Mouse (Mus musculus) forebrain, embryonic 11.5 days (tissue): Measurements from ENCODE around the gene Nos1. TPM values are rescaled to one million over a fixed set of nuclear protein-coding genes. Genes with fewer than 3 reads are reported as not detected.
A peak's percentile ranks its signal among the peaks of the same experiment; 100 is the strongest.

ENCODE experiments used
- ATAC-seq: fragments of 200-750 bp; cut with Nextera tagmentation; replicated peaks from 2 replicates; pipeline ENCODE4 v1.8.0; 2017; ENCODE audit warnings: moderate TSS enrichment; ENCODE audit not compliant: low FRiP score
- DNase-seq: peaks from one replicate; pipeline ENCODE4 v3.0.0-alpha.2; 2017; ENCODE audit warnings: low spot score
- H3K27ac ChIP-seq: fragments of 300-500 bp; sonication (generic); 2 replicates; pipeline ENCODE4 v1.5.1; 2014; ENCODE audit warnings: low read depth, low read length
- H3K27me3 ChIP-seq: fragments of 300-500 bp; sonication (generic); 2 replicates; pipeline ENCODE4 v1.6.1; 2014; ENCODE audit warnings: mild to moderate bottlenecking, low read length, mixed read lengths; ENCODE audit not compliant: control insufficient read depth, insufficient read depth
- H3K36me3 ChIP-seq: fragments of 300-500 bp; sonication (generic); 2 replicates; pipeline ENCODE4 v1.6.1; 2014; ENCODE audit warnings: mild to moderate bottlenecking, low read length, moderate library complexity, mixed read lengths; ENCODE audit not compliant: control insufficient read depth, insufficient read depth
- H3K4me1 ChIP-seq: fragments of 300-500 bp; sonication (generic); replicated peaks from 2 replicates; pipeline ENCODE4 v1.6.1; 2014; ENCODE audit warnings: low read length, mixed read lengths; ENCODE audit not compliant: control insufficient read depth, insufficient read depth
- H3K4me2 ChIP-seq: fragments of 300-500 bp; sonication (generic); 2 replicates; pipeline ENCODE4 v1.6.1; 2014; ENCODE audit warnings: low read depth, mild to moderate bottlenecking, low read length, moderate library complexity, mixed read lengths; ENCODE audit not compliant: severe bottlenecking
- H3K4me3 ChIP-seq: fragments of 300-500 bp; sonication (generic); 2 replicates; pipeline ENCODE4 v1.5.1; 2014; ENCODE audit warnings: low read depth, low read length
- H3K9ac ChIP-seq: fragments of 300-500 bp; sonication (generic); 2 replicates; pipeline ENCODE4 v1.6.1; 2014; ENCODE audit warnings: low read length
- H3K9me3 ChIP-seq: fragments of 300-500 bp; sonication (generic); 2 replicates; pipeline ENCODE4 v1.6.1; 2016; ENCODE audit warnings: low read length, mixed read lengths; ENCODE audit not compliant: control insufficient read depth
- WGBS: fragments of 180-500 bp; shearing (Covaris S2); extraction: QIAGEN DNeasy Blood & Tissue Kit; methylation state at CpG from one replicate; pipeline ENCODE4 v1.1.7; 2014; 5-methylcytosine and 5-hydroxymethylcytosine counted together
- polyA plus RNA-seq: library from polyadenylated mRNA; unstranded; fragments of >200 nt; fragmentation: Nextera tagmentation; extraction: Ambion mirVana; gene quantifications from 2 replicates; pipeline ENCODE4 v1.2.1, GENCODE M21; 2014

Gene Nos1
- polyA plus RNA-seq, 1 experiment from 2014 or later, result 0.12 TPM

DNA sequence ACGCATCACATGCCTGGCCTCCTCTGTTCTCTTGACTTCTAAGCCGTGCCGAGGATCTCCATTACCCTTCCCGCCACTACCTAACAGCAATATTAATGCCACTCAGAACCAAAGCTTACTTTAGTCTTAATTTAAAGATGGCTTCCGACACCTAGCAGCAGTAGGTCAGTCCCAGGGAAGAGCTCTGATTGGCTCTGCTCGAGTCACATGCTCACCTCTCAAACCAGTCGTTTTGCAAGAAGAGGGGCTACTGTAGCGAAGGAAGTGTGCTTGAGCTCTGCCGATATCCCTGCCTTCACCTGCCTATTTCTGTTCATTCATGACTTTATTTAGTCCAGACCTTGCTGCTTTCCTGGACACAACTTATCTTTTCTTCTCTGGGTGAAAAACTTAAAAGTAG is 43.0 kb downstream of the Nos1 start:
- ATAC-seq (no peak), DNase-seq (no peak)
- H3K4me1 ChIP-seq, result no peaks in the 10 kb centered on the region
- no peak overlapping the region for H3K4me3 ChIP-seq
- no peak overlapping the region for H3K4me2 ChIP-seq
- no peaks in the 10 kb centered on the region for H3K27me3 ChIP-seq
- no peak overlapping the region for H3K9ac ChIP-seq
- no peaks in the 10 kb centered on the region for H3K9me3 ChIP-seq
- no peaks in the 10 kb centered on the region for H3K36me3 ChIP-seq
- 93% methylated on average over 9 of the region's 9 CpGs for WGBS
- H3K27ac ChIP-seq, result no peak overlapping the region

GRCm38 (mm10) chr5:117824486-117824885 is 43.7 kb downstream of the Nos1 start:
- H3K9me3 ChIP-seq, result no peaks in the 10 kb centered on the region
- ATAC-seq (no peak), DNase-seq (no peak)
- H3K27me3 ChIP-seq, result no peaks in the 10 kb centered on the region
- no peak overlapping the region for H3K9ac ChIP-seq
- H3K4me1 ChIP-seq, result no peaks in the 10 kb centered on the region
- no peak overlapping the region for H3K4me2 ChIP-seq
- no peak overlapping the region for H3K27ac ChIP-seq
- no peak overlapping the region for H3K4me3 ChIP-seq
- 73% methylated on average over 5 of the region's 5 CpGs for WGBS
- no peaks in the 10 kb centered on the region for H3K36me3 ChIP-seq

DNA sequence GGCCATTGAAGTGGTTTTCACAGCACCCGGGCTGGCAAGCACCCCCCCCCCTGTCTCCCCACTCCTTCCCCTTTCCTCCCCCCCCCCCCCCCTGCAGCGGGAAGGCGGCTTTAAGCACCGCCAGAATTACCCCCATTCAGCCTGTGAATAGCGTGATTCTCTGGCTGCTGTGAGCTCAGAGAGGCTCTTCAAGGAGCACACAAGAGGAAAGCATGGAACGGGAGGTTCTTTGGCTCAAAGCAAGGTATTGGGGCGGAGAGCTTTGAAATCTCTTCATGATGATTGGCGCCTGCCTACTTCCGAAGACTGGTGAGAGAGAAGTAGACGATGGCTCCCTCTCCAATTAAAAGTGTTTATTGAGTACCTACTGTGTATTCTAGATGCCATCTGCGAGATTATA is 44.5 kb downstream of the Nos1 start:
- 62% methylated on average over 11 of the region's 11 CpGs for WGBS
- Histone ChIP-seq H3K36me3 (no peaks in the 10 kb centered on the region), H3K9me3 (no peaks in the 10 kb centered on the region), H3K27me3 (no peaks in the 10 kb centered on the region), H3K4me1 (no peaks in the 10 kb centered on the region), H3K4me2 (no peak overlapping the region), H3K9ac (no peak overlapping the region), H3K27ac (no peak overlapping the region), H3K4me3 (no peak overlapping the region)
- ATAC-seq, result no peak
- DNase-seq, result no peak

DNA sequence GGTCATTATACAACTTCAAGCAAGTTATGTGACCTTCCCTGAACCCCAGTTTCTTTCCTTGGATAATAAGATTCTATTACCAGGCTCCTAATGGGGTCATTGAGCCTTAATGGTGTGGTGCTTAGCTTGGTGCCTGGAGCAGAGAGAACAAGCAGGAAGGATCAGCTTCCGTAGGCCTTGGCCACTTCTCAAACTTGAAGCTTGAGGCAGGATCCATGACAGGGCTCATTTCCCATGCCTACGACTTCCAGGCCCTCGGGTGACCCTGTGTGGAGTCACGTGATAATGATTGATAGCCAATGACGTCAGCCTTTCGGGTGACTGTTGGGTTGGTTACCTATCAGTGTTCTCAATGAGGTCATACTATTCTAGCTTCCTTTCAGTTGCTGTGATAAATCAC is 46.5 kb downstream of the Nos1 start:
- H3K9me3 ChIP-seq, result no peaks in the 10 kb centered on the region
- no peak overlapping the region for H3K9ac ChIP-seq
- ATAC-seq, result no peak
- no peak overlapping the region for H3K4me3 ChIP-seq
- H3K27ac ChIP-seq, result no peak overlapping the region
- no peaks in the 10 kb centered on the region for H3K4me1 ChIP-seq
- H3K27me3 ChIP-seq, result no peaks in the 10 kb centered on the region
- 86% methylated on average over 6 of the region's 6 CpGs for WGBS
- no peak for DNase-seq
- H3K4me2 ChIP-seq, result no peak overlapping the region
- no peaks in the 10 kb centered on the region for H3K36me3 ChIP-seq

DNA sequence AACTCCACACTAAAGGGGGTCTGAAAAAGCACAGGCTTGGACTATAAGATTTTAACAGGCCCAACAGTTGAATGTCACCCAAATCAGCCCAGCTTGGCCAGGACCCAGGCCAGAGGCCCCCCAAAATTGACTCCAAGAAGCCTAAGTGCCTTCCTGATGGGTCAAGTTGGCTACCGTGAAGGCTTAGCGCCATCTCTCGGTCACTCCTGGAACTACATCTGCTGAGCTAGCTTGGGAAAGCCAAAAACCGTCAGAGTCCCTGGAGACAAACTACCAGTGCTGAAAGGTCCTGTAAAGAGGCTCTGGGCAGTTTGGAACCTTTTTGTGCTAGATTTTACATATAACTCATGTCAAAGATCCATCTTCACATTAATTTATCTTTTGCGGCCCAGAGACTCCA is 56.1 kb downstream of the Nos1 start:
- peaks cover 17% of the 10 kb centered on the region for H3K27me3 ChIP-seq
- H3K27ac ChIP-seq, result no peak overlapping the region
- no peaks in the 10 kb centered on the region for H3K36me3 ChIP-seq
- no peaks in the 10 kb centered on the region for H3K9me3 ChIP-seq
- no peak overlapping the region for H3K9ac ChIP-seq
- DNase-seq (peak; percentile 86), ATAC-seq (no peak)
- WGBS, result 13% methylated on average over 5 of the region's 5 CpGs
- H3K4me1 ChIP-seq, result peaks cover 9% of the 10 kb centered on the region; the same call in 1 of the 2 replicates
- H3K4me3 ChIP-seq, result no peak overlapping the region
- no peak overlapping the region for H3K4me2 ChIP-seq

DNA sequence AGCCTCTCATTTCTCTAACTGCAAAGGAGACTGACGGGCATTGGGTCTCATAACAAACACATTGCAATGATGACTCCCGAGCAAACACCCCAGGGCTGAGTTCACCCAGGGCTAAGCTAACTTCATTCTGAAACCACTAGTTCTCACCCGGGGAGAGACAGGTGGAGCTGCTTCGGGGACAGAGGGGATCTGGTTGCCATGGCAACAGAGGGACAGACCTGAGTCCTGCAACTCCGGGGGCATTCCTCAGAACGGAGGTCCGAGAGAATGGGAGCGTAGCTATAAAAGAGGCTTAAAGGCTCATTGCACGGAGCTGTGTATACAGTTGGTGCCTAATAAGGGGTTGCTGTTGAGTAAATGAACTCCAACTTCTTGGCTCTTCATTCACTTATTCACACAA is 56.9 kb downstream of the Nos1 start:
- peaks cover 25% of the 10 kb centered on the region for H3K27me3 ChIP-seq
- H3K4me3 ChIP-seq, result no peak overlapping the region
- H3K4me2 ChIP-seq, result no peak overlapping the region
- H3K9ac ChIP-seq, result no peak overlapping the region
- H3K27ac ChIP-seq, result no peak overlapping the region
- DNase-seq (no peak), ATAC-seq (no peak)
- peaks cover 14% of the 10 kb centered on the region; the same call in 1 of the 2 replicates for H3K4me1 ChIP-seq
- 13% methylated on average over 9 of the region's 9 CpGs for WGBS
- H3K9me3 ChIP-seq, result no peaks in the 10 kb centered on the region
- H3K36me3 ChIP-seq, result no peaks in the 10 kb centered on the region

- DNase-seq (no peak), ATAC-seq (no peak)
- Histone ChIP-seq H3K4me2 (no peak overlapping the region), H3K4me3 (no peak overlapping the region), H3K4me1 (peaks cover 15% of the 10 kb centered on the region; the same call in 1 of the 2 replicates), H3K9me3 (no peaks in the 10 kb centered on the region), H3K27me3 (peaks cover 38% of the 10 kb centered on the region), H3K36me3 (no peaks in the 10 kb centered on the region), H3K27ac (no peak overlapping the region), H3K9ac (no peak overlapping the region)
- WGBS, result 80% methylated on average over 7 of the region's 7 CpGs
These were observed 58.7 kb downstream of the Nos1 start for GRCm38 (mm10) chr5:117839501-117839900.

DNA sequence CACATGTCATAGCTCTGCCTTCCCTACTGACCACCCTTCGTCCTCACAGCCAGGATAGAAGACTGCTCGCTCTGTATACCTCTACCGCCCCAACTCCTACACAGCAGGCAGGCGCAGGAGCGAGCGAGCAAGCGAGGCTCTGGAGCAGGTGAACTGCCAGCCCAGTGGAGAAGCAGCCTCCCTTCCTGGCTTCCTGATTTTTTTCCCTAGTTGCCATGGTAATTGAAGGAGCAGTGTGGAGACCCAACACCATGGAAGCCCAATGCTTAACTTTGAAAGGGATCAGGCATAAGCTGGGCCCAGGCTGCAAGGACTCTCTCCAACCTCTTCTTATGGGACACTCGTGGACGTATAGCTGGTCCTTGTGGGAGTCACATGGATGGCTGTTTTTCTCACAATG is 59.4 kb downstream of the Nos1 start:
- Histone ChIP-seq H3K27me3 (peaks cover 41% of the 10 kb centered on the region), H3K4me3 (no peak overlapping the region), H3K9ac (no peak overlapping the region), H3K4me2 (no peak overlapping the region), H3K4me1 (peaks cover 15% of the 10 kb centered on the region; the same call in 1 of the 2 replicates), H3K9me3 (no peaks in the 10 kb centered on the region), H3K36me3 (no peaks in the 10 kb centered on the region), H3K27ac (no peak overlapping the region)
- ATAC-seq, result no peak
- no peak for DNase-seq
- WGBS, result 39% methylated on average over 9 of the region's 9 CpGs

DNA sequence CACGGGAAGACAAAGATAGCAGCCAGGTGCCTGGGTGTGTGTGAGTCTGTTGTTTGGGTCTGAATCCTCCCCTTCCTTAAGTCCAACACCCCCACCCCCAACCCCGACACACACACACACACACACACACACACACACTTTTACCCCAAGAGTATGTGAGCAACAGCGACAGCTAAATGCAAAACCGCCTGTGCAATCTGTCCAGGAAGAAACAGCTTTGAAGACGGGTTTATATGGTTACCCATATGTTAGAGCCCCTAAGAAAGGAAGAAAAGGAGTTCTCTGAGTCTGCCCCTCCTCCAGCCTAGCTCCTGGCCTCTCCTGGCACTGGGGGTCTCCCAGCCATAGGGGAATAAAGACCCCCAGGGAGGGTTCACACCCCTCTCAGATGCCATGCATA is 60.2 kb downstream of the Nos1 start:
- ATAC-seq, result no peak
- no peak overlapping the region for H3K4me2 ChIP-seq
- H3K9ac ChIP-seq, result no peak overlapping the region
- H3K4me3 ChIP-seq, result no peak overlapping the region
- no peaks in the 10 kb centered on the region for H3K9me3 ChIP-seq
- no peak for DNase-seq
- no peaks in the 10 kb centered on the region for H3K36me3 ChIP-seq
- H3K27ac ChIP-seq, result no peak overlapping the region
- 31% methylated on average over 5 of the region's 5 CpGs for WGBS
- peaks cover 41% of the 10 kb centered on the region for H3K27me3 ChIP-seq
- H3K4me1 ChIP-seq, result peaks cover 15% of the 10 kb centered on the region; the same call in 1 of the 2 replicates
